Mouse (Mus musculus) lung, embryonic 14.5 days (tissue): ENCODE results near the gene Gm49355. TPM values are rescaled to one million over a fixed set of nuclear protein-coding genes. Genes with fewer than 3 reads are reported as not detected.

Experiments
- ATAC-seq: fragments of 200-750 bp; cut with Nextera tagmentation; 2 replicates; pipeline ENCODE4 v1.8.0; 2017; ENCODE audit warnings: mild to moderate bottlenecking, moderate TSS enrichment, moderate library complexity; ENCODE audit not compliant: insufficient read depth
- DNase-seq: peaks from one replicate; pipeline ENCODE4 v3.0.0-alpha.2; 2015
- H3K27ac ChIP-seq: fragments of 300-500 bp; sonication (generic); 2 replicates; pipeline ENCODE4 v1.5.1; 2014; ENCODE audit warnings: low read depth, mild to moderate bottlenecking, moderate library complexity
- H3K27me3 ChIP-seq: fragments of 300-500 bp; sonication (generic); 2 replicates; pipeline ENCODE4 v1.6.1; 2014; ENCODE audit warnings: low read length, control low read depth; ENCODE audit not compliant: insufficient read depth
- H3K36me3 ChIP-seq: fragments of 300-500 bp; sonication (generic); 2 replicates; pipeline ENCODE4 v1.6.1; 2014; ENCODE audit warnings: control low read depth; ENCODE audit not compliant: insufficient read depth
- H3K4me1 ChIP-seq: fragments of 300-500 bp; sonication (generic); 2 replicates; pipeline ENCODE4 v1.6.1; 2014; ENCODE audit warnings: antibody characterized with exemption, control low read depth; ENCODE audit not compliant: insufficient read depth
- H3K4me2 ChIP-seq: fragments of 300-500 bp; sonication (generic); 2 replicates; pipeline ENCODE4 v1.6.1; 2014; ENCODE audit warnings: mild to moderate bottlenecking
- H3K4me3 ChIP-seq: fragments of 300-500 bp; sonication (generic); 2 replicates; pipeline ENCODE4 v1.5.1; 2014; ENCODE audit warnings: low read depth, low read length
- H3K9ac ChIP-seq: fragments of 300-500 bp; sonication (generic); 2 replicates; pipeline ENCODE4 v1.6.1; 2014
- H3K9me3 ChIP-seq: fragments of 300-500 bp; sonication (generic); 2 replicates; pipeline ENCODE4 v1.6.1; 2016; ENCODE audit warnings: low read depth, low read length, control low read depth
- CTCF ChIP-seq: IDR thresholded peaks from 2 replicates; pipeline ENCODE4 v1.5.1; 2016; ENCODE audit warnings: antibody characterized with exemption, low read depth
- WGBS: fragments of 180-500 bp; shearing (Covaris S2); extraction: QIAGEN DNeasy Blood & Tissue Kit; methylation state at CpG from one replicate; pipeline ENCODE4 v1.1.7; 2014; 5-methylcytosine and 5-hydroxymethylcytosine counted together
- polyA plus RNA-seq: library from polyadenylated mRNA; unstranded; fragments of >200 nt; fragmentation: Nextera tagmentation; extraction: Ambion mirVana; gene quantifications from 2 replicates; pipeline ENCODE4 v1.2.1, GENCODE M21; 2014

Gene Gm49355
- polyA plus RNA-seq, 1 experiment from 2014 or later: 0.14 TPM

DNA sequence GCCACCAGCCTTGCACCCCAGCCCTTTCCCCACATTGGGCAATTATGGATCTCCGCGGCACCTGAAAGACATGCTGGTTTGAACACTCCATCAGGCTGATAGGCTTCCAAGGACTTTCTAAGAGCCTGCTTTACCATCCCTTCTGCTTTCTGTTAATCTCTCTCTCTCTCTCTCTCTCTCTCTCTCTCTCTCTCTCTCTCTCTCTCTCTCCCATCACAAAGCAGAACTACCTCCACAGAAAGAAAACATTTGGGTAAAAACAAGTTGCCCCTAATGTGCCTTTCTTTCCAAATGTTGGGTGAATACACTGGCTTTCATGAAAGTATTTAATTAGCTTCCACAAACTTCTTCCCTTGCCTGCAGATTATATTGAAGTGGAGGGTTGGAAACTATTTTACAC is 64.3 kb downstream of the Gm49355 start, which contains the start of gene Fezf2:
Gene Fezf2 (minus strand): TSS at position 101 of the 400 bp plus-strand sequence.
- ATAC-seq (no peak), DNase-seq (no peak)
- Histone ChIP-seq H3K27ac (no peak within 1 kb of the TSS), H3K36me3 (no peaks in the 10 kb centered on the region), H3K9me3 (no peaks in the 10 kb centered on the region), H3K9ac (no peak within 1 kb of the TSS), H3K4me2 (no peak within 1 kb of the TSS), H3K27me3 (peaks cover 96% of the 10 kb centered on the region), H3K4me3 (no peak within 1 kb of the TSS), H3K4me1 (no peaks in the 10 kb centered on the region)
- no peak for TF ChIP-seq CTCF
- WGBS: 0% methylated on average over 2 of the region's 2 CpGs

GRCm38 (mm10) chr14:12349334-12350090 is 65.7 kb downstream of the Gm49355 start:
- Histone ChIP-seq H3K27ac (no peak overlapping the region), H3K9ac (no peak overlapping the region), H3K27me3 (peaks cover 96% of the 10 kb centered on the region), H3K4me2 (no peak overlapping the region), H3K9me3 (no peaks in the 10 kb centered on the region), H3K36me3 (no peaks in the 10 kb centered on the region), H3K4me1 (no peaks in the 10 kb centered on the region), H3K4me3 (no peak overlapping the region)
- 6% methylated on average over 15 of the region's 15 CpGs for WGBS
- ATAC-seq (no peak), DNase-seq (no peak)
- no peak for TF ChIP-seq CTCF

DNA sequence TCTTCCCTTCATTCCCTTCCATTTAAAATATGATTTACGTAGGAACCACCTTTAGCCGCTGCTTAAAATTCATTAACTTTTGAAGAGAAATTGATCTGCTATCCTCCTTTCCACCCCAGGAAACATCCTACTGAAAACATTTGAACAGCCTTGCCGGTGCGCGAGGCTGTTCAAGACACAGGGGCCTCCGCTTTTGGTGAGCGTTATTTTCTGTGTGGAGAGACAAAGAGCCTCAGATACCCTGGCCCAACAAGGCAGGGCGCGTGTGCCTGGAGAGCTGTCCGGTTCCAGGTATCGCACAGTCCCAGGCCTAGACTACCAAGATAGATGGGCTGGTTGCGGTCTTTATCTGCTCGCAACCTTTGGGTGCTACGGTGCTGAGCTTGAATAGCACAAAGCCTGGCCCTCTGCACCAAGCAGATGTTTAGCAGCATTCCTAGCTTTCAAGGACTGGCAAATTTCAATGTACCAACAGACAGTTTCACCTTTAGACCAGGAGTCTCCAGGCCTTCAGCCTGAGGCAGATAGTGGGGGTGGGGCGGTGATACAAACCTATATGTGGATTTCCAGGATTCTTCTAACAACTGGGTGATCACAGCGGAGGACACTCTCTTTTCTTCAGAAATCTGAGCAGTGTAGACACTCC is 66.6 kb downstream of the Gm49355 start:
- 5% methylated on average over 16 of the region's 16 CpGs for WGBS
- no peak for ATAC-seq

More for the DNA sequence above, 66.6 kb downstream of the Gm49355 start:
- no peak for DNase-seq
- Histone ChIP-seq H3K4me3 (no peak overlapping the region), H3K36me3 (no peaks in the 10 kb centered on the region), H3K4me1 (no peaks in the 10 kb centered on the region), H3K9me3 (no peaks in the 10 kb centered on the region), H3K27ac (no peak overlapping the region), H3K9ac (no peak overlapping the region), H3K4me2 (no peak overlapping the region), H3K27me3 (peaks cover 87% of the 10 kb centered on the region)
- TF ChIP-seq CTCF: no peak

Other genes with a start within 250 kb of the Gm49355 start
- 39.6 TPM in 2 replicates for gene 3830406C13Rik, start 197 bp downstream of the Gm49355 start, polyA plus RNA-seq
- not detected in 2 replicates for gene Fezf2, start 64.2 kb downstream of the Gm49355 start, polyA plus RNA-seq